Mouse (Mus musculus) brain, embryonic 14.5 days (tissue): ENCODE results near the gene Stambpl1.

Experiments used
- CTCF ChIP-seq: fragments of 200-500 bp; IDR thresholded peaks from 2 replicates; pipeline ENCODE4 v1.5.1; 2012; ENCODE audit warnings: inconsistent platforms, mild to moderate bottlenecking, moderate library complexity, borderline replicate concordance; ENCODE audit not compliant: insufficient read depth, insufficient read length; ENCODE audit errors: extremely low read depth
- POLR2A ChIP-seq: fragments of 200-500 bp; IDR thresholded peaks from 2 replicates; pipeline ENCODE4 v1.6.1; 2012; ENCODE audit warnings: mild to moderate bottlenecking, inconsistent platforms, borderline replicate concordance; ENCODE audit not compliant: poor library complexity, insufficient read depth, insufficient read length, severe bottlenecking; ENCODE audit errors: extremely low read depth

DNA sequence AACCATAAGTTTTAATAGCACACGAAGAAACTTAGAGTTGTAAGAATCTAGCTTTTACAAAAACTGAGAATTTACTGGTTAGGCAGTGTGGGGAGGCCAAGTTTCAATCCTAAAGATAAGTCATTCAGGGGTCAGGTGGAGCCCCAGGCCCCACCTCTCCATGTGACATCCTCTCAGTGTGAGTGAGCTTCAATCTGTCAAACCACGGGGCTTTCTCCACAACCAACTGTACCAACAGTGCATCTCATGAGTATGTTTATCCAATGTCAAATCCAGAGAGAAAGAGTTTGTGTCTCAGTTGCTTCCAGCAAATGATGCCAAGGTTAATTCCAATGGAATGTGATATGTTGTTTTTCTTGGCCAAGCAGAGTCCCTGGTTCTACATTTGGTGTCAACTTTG is 92.8 kb downstream of the Stambpl1 start:
- no peak for TF ChIP-seq CTCF
- no peak for TF ChIP-seq POLR2A
